Mouse (Mus musculus) MEL (cell line): ENCODE data around the gene Fam32a. TPM values are rescaled to one million over a fixed set of nuclear protein-coding genes. Genes with fewer than 3 reads are reported as not detected.

Experiments used
- DNase-seq: peaks from one replicate; pipeline ENCODE4 v3.0.0; 2011; ENCODE audit warnings: low read depth, low spot score
- H3K27ac ChIP-seq: 2 replicates; pipeline ENCODE4 v1.5.1; 2012; ENCODE audit warnings: low read depth, mild to moderate bottlenecking, control low read depth, low read length, moderate library complexity; ENCODE audit not compliant: control insufficient read depth
- H3K27me3 ChIP-seq, 2 experiments: fragments of 150-350 bp in 1 of 2; sonication (generic) in 1 of 2; 2 replicates each; pipeline ENCODE4 v1.6.1; 2012; ENCODE audit warnings: low read length in 2 of 2, mild to moderate bottlenecking in 2 of 2, improper control_type of control experiment in 1 of 2, moderate library complexity in 1 of 2; ENCODE audit not compliant: insufficient read depth in 2 of 2, control insufficient read depth in 1 of 2
- H3K36me3 ChIP-seq, 2 experiments: 2 replicates each; pipeline ENCODE4 v1.6.1; 2012 to 2014; ENCODE audit warnings: low read length in 2 of 2, improper control_type of control experiment in 1 of 2, inconsistent platforms in 1 of 2, mild to moderate bottlenecking in 1 of 2; ENCODE audit not compliant: insufficient read depth in 2 of 2, control insufficient read depth in 1 of 2
- H3K4me1 ChIP-seq, 2 experiments: fragments of 150-350 bp in 1 of 2; sonication (generic) in 1 of 2; 2 replicates each; pipeline ENCODE4 v1.6.1; 2012; ENCODE audit warnings: low read length in 2 of 2, improper control_type of control experiment in 1 of 2, mild to moderate bottlenecking in 1 of 2; ENCODE audit not compliant: insufficient read depth in 2 of 2, control insufficient read depth in 1 of 2
- H3K4me3 ChIP-seq, 2 experiments: fragments of 150-350 bp in 1 of 2; sonication (generic) in 1 of 2; 2 replicates each; pipeline ENCODE4 v1.5.1; 2012; ENCODE audit warnings: low read depth in 2 of 2, low read length in 2 of 2, mild to moderate bottlenecking in 2 of 2, moderate library complexity in 2 of 2, control low read depth in 1 of 2, improper control_type of control experiment in 1 of 2; ENCODE audit not compliant: control insufficient read depth in 1 of 2, insufficient read depth in 1 of 2
- H3K79me2 ChIP-seq: 2 replicates; pipeline ENCODE4 v1.6.1; 2012; ENCODE audit warnings: mild to moderate bottlenecking, low read length, moderate library complexity; ENCODE audit not compliant: control insufficient read depth, poor library complexity, insufficient read depth
- H3K9ac ChIP-seq: 2 replicates; pipeline ENCODE4 v1.6.1; 2012; ENCODE audit warnings: low read depth, mild to moderate bottlenecking, control low read depth, low read length, moderate library complexity; ENCODE audit not compliant: control insufficient read depth, poor library complexity, severe bottlenecking
- H3K9me3 ChIP-seq: fragments of 150-350 bp; sonication (generic); replicated peaks from 2 replicates; pipeline ENCODE4 v1.6.1; 2012; ENCODE audit warnings: mild to moderate bottlenecking, low read length, improper control_type of control experiment, moderate library complexity; ENCODE audit not compliant: insufficient read depth
- BHLHE40 ChIP-seq: IDR thresholded peaks from 2 replicates; pipeline ENCODE4 v1.6.1; 2012; ENCODE audit warnings: low read depth, mild to moderate bottlenecking, inconsistent platforms, low read length, improper control_type of control experiment, borderline replicate concordance
- CHD1 ChIP-seq: IDR thresholded peaks from 2 replicates; pipeline ENCODE4 v1.6.1; 2012; ENCODE audit warnings: low read depth, mild to moderate bottlenecking, inconsistent platforms, low read length, improper control_type of control experiment
- CHD2 ChIP-seq: IDR thresholded peaks from 2 replicates; pipeline ENCODE4 v1.6.1; 2011; ENCODE audit warnings: low read length, improper control_type of control experiment
- ELF1 ChIP-seq: IDR thresholded peaks from 2 replicates; pipeline ENCODE4 v1.6.1; 2014; ENCODE audit warnings: low read depth, mild to moderate bottlenecking, inconsistent platforms, low read length, improper control_type of control experiment, moderate library complexity
- ETS1 ChIP-seq: IDR thresholded peaks from 2 replicates; pipeline ENCODE4 v1.6.1; 2012; ENCODE audit warnings: low read depth, mild to moderate bottlenecking, inconsistent platforms, low read length, improper control_type of control experiment, moderate library complexity
- GATA1 ChIP-seq: IDR thresholded peaks from 2 replicates; pipeline ENCODE4 v1.6.1; 2011; ENCODE audit warnings: low read depth, low read length, improper control_type of control experiment
- HCFC1 ChIP-seq: IDR thresholded peaks from 2 replicates; pipeline ENCODE4 v1.6.1; 2012; ENCODE audit warnings: low read depth, mild to moderate bottlenecking, inconsistent platforms, low read length, improper control_type of control experiment, moderate library complexity
- JUND ChIP-seq: IDR thresholded peaks from 2 replicates; pipeline ENCODE4 v1.6.1; 2011; ENCODE audit warnings: low read depth, mild to moderate bottlenecking, improper control_type of control experiment, low read length
- MEF2A ChIP-seq: IDR thresholded peaks from 2 replicates; pipeline ENCODE4 v1.6.1; 2014; ENCODE audit warnings: low read depth, mild to moderate bottlenecking, inconsistent platforms, low read length, improper control_type of control experiment; ENCODE audit not compliant: poor library complexity, insufficient replicate concordance, severe bottlenecking; ENCODE audit errors: extremely low read depth
- MYB ChIP-seq: IDR thresholded peaks from 2 replicates; pipeline ENCODE4 v1.6.1; 2011; ENCODE audit warnings: mild to moderate bottlenecking, low read depth, low read length, improper control_type of control experiment
- MYC ChIP-seq: IDR thresholded peaks from 2 replicates; pipeline ENCODE4 v1.6.1; 2011; ENCODE audit warnings: low read depth, mild to moderate bottlenecking, low read length, improper control_type of control experiment, moderate library complexity
- POLR2A ChIP-seq, 2 experiments: IDR thresholded peaks; 2 replicates each; pipeline ENCODE4 v1.6.1; 2011 to 2012; ENCODE audit warnings: low read length in 2 of 2, mild to moderate bottlenecking in 2 of 2, control low read depth in 1 of 2, improper control_type of control experiment in 1 of 2, low read depth in 1 of 2, moderate library complexity in 1 of 2; ENCODE audit not compliant: control insufficient read depth in 1 of 2, insufficient read depth in 1 of 2, poor library complexity in 1 of 2
- RCOR1 ChIP-seq: IDR thresholded peaks from 2 replicates; pipeline ENCODE4 v1.6.1; 2012; ENCODE audit warnings: low read depth, mild to moderate bottlenecking, inconsistent platforms, low read length, improper control_type of control experiment
- SMC3 ChIP-seq: IDR thresholded peaks from 2 replicates; pipeline ENCODE4 v1.6.1; 2011; ENCODE audit warnings: low read depth, low read length, improper control_type of control experiment
- TAL1 ChIP-seq: IDR thresholded peaks from 2 replicates; pipeline ENCODE4 v1.6.1; 2012; ENCODE audit warnings: mild to moderate bottlenecking, inconsistent platforms, low read length, moderate library complexity, mixed read lengths
- UBTF ChIP-seq: IDR thresholded peaks from 2 replicates; pipeline ENCODE4 v1.6.1; 2012; ENCODE audit warnings: low read depth, mild to moderate bottlenecking, inconsistent platforms, low read length, improper control_type of control experiment, moderate library complexity, borderline replicate concordance; ENCODE audit not compliant: insufficient read depth
- USF1 ChIP-seq: IDR thresholded peaks from 2 replicates; pipeline ENCODE4 v1.6.1; 2014; ENCODE audit warnings: low read depth, mild to moderate bottlenecking, inconsistent platforms, low read length, improper control_type of control experiment, moderate library complexity
- ZNF384 ChIP-seq: IDR thresholded peaks from 2 replicates; pipeline ENCODE4 v1.6.1; 2012; ENCODE audit warnings: low read depth, mild to moderate bottlenecking, inconsistent platforms, low read length, improper control_type of control experiment
- polyA plus RNA-seq, 2 experiments: library from polyadenylated mRNA; stranded (reverse) in 1 of 2; unstranded in 1 of 2; fragments of >175 nt in 1 of 2; fragments of >200 nt in 1 of 2; gene quantifications; 2 replicates each; pipeline versions ENCODE4 v1.2.1 to v1.2.4; 2012; ENCODE audit warnings: low replicate concordance in 2 of 2, low read depth in 1 of 2; ENCODE audit not compliant: insufficient read length in 2 of 2, insufficient read depth in 1 of 2, missing spikeins in 1 of 2
- total RNA-seq: library from RNA; depleted of rRNA; stranded (reverse); fragments of 300-350 nt; gene quantifications from 2 replicates; pipeline ENCODE4 v1.2.3, GENCODE M21; 2012

The Fam32a gene
- total and polyA plus RNA-seq, 3 experiments, result 45.5 to 45.9 TPM; not detected in 1

DNA sequence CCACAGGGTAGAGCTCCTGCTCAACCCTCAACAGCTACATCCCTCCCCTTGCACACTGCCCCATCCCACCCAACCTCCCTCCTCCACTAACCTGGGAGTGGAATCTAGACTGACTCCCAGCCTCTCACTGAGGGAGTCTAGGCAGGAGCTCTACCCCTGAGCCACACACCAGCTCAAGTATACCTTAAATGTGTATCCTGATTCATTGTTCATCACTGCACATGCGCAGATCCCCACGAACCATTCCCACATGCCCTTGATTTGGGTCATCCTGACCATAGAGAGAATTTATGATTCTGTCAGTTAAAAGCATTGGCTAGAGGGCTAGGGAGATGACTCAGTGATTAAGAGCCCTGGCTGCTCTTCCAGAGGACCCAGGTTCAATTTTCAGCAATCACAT lies 43.2 kb downstream of the Fam32a start:
- peaks cover 0 to 3% of the 10 kb centered on the region in 2 experiments; a peak in 2 of 4 replicates for H3K36me3 ChIP-seq
- H3K9ac ChIP-seq, result no peak overlapping the region
- DNase-seq, result no peak
- no peak for TF ChIP-seq GATA1
- TF ChIP-seq ZNF384, result no peak
- TF ChIP-seq JUND, result no peak
- no peak for TF ChIP-seq CHD2
- TF ChIP-seq CHD1, result no peak
- no peak for TF ChIP-seq SMC3
- TF ChIP-seq USF1, result no peak
- TF ChIP-seq MYC, result no peak
- no peak for TF ChIP-seq POLR2A (IDR thresholded peaks at IDR 0.05; ENCODE audit: control insufficient read depth in 1 of 2, insufficient read depth in 1 of 2, low read depth in 1 of 2, low read length in 2 of 2, poor library complexity in 1 of 2)
- TF ChIP-seq MEF2A, result no peak
- TF ChIP-seq, all 39 proteins: peak for 0
- H3K4me3 ChIP-seq, result no peak overlapping the region
- no peaks in the 10 kb centered on the region for H3K79me2 ChIP-seq
- no peaks in the 10 kb centered on the region for H3K27me3 ChIP-seq
- peaks cover 0 to 2% of the 10 kb centered on the region in 2 experiments; a peak in 1 of 4 replicates for H3K4me1 ChIP-seq
- no peak overlapping the region for H3K27ac ChIP-seq
- no peaks in the 10 kb centered on the region for H3K9me3 ChIP-seq

DNA sequence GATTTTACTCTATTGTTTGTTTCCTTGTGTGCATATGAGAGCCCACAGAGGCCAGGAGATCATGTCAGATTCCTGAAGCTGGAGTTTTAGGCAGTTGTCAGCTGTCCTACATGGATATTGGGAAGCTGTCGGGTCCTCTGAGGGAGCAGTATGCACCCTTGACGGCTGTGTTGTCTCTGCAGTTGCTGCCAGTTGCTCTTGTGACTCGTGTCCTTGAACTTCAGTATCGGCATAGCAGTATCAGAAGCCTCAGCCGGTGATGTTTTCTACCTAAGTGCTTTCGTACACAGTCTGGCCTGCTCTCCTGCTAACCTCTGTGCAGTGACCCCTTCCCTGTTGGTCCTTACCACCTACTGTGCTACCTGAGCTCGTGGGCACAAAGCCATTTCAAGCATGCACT lies 43.9 kb downstream of the Fam32a start:
- Histone ChIP-seq H3K9ac (no peak overlapping the region), H3K9me3 (no peaks in the 10 kb centered on the region), H3K79me2 (no peaks in the 10 kb centered on the region), H3K4me3 (no peak overlapping the region), H3K27ac (no peak overlapping the region), H3K27me3 (no peaks in the 10 kb centered on the region), H3K36me3 (peaks cover 0 to 7% of the 10 kb centered on the region in 2 experiments; a peak in 2 of 4 replicates), H3K4me1 (peaks cover 0 to 8% of the 10 kb centered on the region in 2 experiments; a peak in 2 of 4 replicates)
- no peak for TF ChIP-seq MYB
- no peak for TF ChIP-seq ETS1
- no peak for TF ChIP-seq GATA1
- no peak for TF ChIP-seq CHD2
- TF ChIP-seq HCFC1, result no peak
- no peak for TF ChIP-seq BHLHE40
- TF ChIP-seq USF1, result no peak
- TF ChIP-seq ELF1, result no peak
- TF ChIP-seq RCOR1, result no peak
- TF ChIP-seq UBTF, result no peak
- TF ChIP-seq TAL1, result no peak
- no peak for DNase-seq
